Mouse (Mus musculus) myocyte (in vitro differentiated cells): ENCODE measurements around the gene Rps10. TPM values are rescaled to one million over a fixed set of nuclear protein-coding genes. Genes with fewer than 3 reads are reported as not detected.

ENCODE experiments used
- H3K27me3 ChIP-seq: one replicate; pipeline ENCODE4 v1.6.1; 2011; ENCODE audit not compliant: control insufficient read depth, insufficient read depth, insufficient read length
- H3K36me3 ChIP-seq: one replicate; pipeline ENCODE4 v1.6.1; 2011; ENCODE audit not compliant: control insufficient read depth, insufficient read depth
- H3K4me2 ChIP-seq: one replicate; pipeline ENCODE4 v1.6.1; 2011; ENCODE audit warnings: low read depth, control low read depth
- H3K4me3 ChIP-seq: one replicate; pipeline ENCODE4 v1.5.1; 2011; ENCODE audit warnings: mild to moderate bottlenecking, control low read depth, moderate library complexity
- H3K79me2 ChIP-seq: one replicate; pipeline ENCODE4 v1.6.1; 2011; ENCODE audit not compliant: control insufficient read depth, insufficient read depth
- H3ac ChIP-seq: one replicate; pipeline ENCODE4 v1.6.1; 2011; ENCODE audit not compliant: control insufficient read depth, insufficient read length
- CEBPB ChIP-seq: IDR thresholded peaks from 2 replicates; pipeline ENCODE4 v1.6.1; 2011; ENCODE audit warnings: mild to moderate bottlenecking, moderate library complexity; ENCODE audit not compliant: poor library complexity, insufficient read depth, severe bottlenecking
- E2F4 ChIP-seq: IDR thresholded peaks from one replicate; pipeline ENCODE4 v1.6.1; 2011; ENCODE audit warnings: mild to moderate bottlenecking, control low read depth, moderate library complexity; ENCODE audit not compliant: insufficient read depth
- MAX ChIP-seq: IDR thresholded peaks from one replicate; pipeline ENCODE4 v1.6.1; 2011; ENCODE audit warnings: low read depth, mild to moderate bottlenecking, control low read depth
- MYOD1 ChIP-seq, 3 experiments: IDR thresholded peaks; one replicate each; pipeline ENCODE4 v1.6.1; 2011; ENCODE audit warnings: control low read depth in 2 of 3, low read depth in 2 of 3, mild to moderate bottlenecking in 2 of 3, moderate library complexity in 1 of 3; ENCODE audit not compliant: insufficient read length in 2 of 3, control insufficient read depth in 1 of 3
- MYOG ChIP-seq, 3 experiments: IDR thresholded peaks; one replicate each; pipeline ENCODE4 v1.6.1; 2011; ENCODE audit warnings: control low read depth in 2 of 3, low read depth in 2 of 3, mild to moderate bottlenecking in 2 of 3; ENCODE audit not compliant: insufficient read length in 2 of 3, control insufficient read depth in 1 of 3, insufficient read depth in 1 of 3
- POLR2A ChIP-seq: IDR thresholded peaks from one replicate; pipeline ENCODE4 v1.6.1; 2011; ENCODE audit warnings: low read depth, mild to moderate bottlenecking, control low read depth, moderate library complexity; ENCODE audit not compliant: insufficient read length
- POLR2AphosphoS2 ChIP-seq: IDR thresholded peaks from one replicate; pipeline ENCODE4 v1.6.1; 2011; ENCODE audit warnings: low read depth, control low read depth; ENCODE audit not compliant: insufficient read length
- REST ChIP-seq: IDR thresholded peaks from one replicate; pipeline ENCODE4 v1.6.1; 2011; ENCODE audit warnings: mild to moderate bottlenecking, control low read depth, moderate library complexity; ENCODE audit not compliant: insufficient read depth, insufficient read length
- SRF ChIP-seq: IDR thresholded peaks from one replicate; pipeline ENCODE4 v1.6.1; 2011; ENCODE audit warnings: low read depth; ENCODE audit not compliant: control insufficient read depth, insufficient read length
- TCF12 ChIP-seq: IDR thresholded peaks from one replicate; pipeline ENCODE4 v1.6.1; 2011; ENCODE audit warnings: mild to moderate bottlenecking, control low read depth; ENCODE audit not compliant: poor library complexity, insufficient read depth, severe bottlenecking
- TCF3 ChIP-seq: IDR thresholded peaks from one replicate; pipeline ENCODE4 v1.6.1; 2011; ENCODE audit warnings: low read depth, control low read depth; ENCODE audit not compliant: insufficient read length
- USF1 ChIP-seq: IDR thresholded peaks from one replicate; pipeline ENCODE4 v1.6.1; 2011; ENCODE audit warnings: low read depth, mild to moderate bottlenecking, control low read depth, moderate library complexity
- polyA plus RNA-seq: library from polyadenylated mRNA; unstranded; fragments of >200 nt; fragmentation: generic; extraction: Trizol; gene quantifications from one replicate; pipeline ENCODE4 v1.2.1, GENCODE M21; 2012; ENCODE audit warnings: missing spikeins

Gene Rps10
- polyA plus RNA-seq, 1 experiment, result 3,606 TPM

- Histone ChIP-seq H3K4me2 (peak overlapping the region; percentile 96), H3ac (peak overlapping the region; percentile 87), H3K27me3 (no peaks in the 10 kb centered on the region), H3K36me3 (peaks cover 3% of the 10 kb centered on the region), H3K79me2 (peaks cover 57% of the 10 kb centered on the region), H3K4me3 (peak overlapping the region; percentile 71)
- TF ChIP-seq CEBPB (no peak), POLR2A (peak; percentile 20)
Observed at GRCm38 (mm10) chr17:27621705-27622531, 14.6 kb downstream of the Rps10 start.

GRCm38 (mm10) chr17:27621161-27621560, 15.3 kb downstream of the Rps10 start:
- H3ac ChIP-seq, result no peak overlapping the region
- peaks cover 65% of the 10 kb centered on the region for H3K79me2 ChIP-seq
- no peak for TF ChIP-seq POLR2A
- no peak for TF ChIP-seq MYOD1 (IDR thresholded peaks at IDR 0.05; ENCODE audit: control insufficient read depth in 1 of 3, insufficient read length in 2 of 3, low read depth in 2 of 3)
- TF ChIP-seq TCF12, result no peak
- TF ChIP-seq SRF, result no peak
- TF ChIP-seq MAX, result no peak
- TF ChIP-seq POLR2AphosphoS2, result no peak
- TF ChIP-seq USF1, result no peak
- TF ChIP-seq CEBPB, result no peak
- no peak for TF ChIP-seq REST
- TF ChIP-seq MYOG (IDR thresholded peaks at IDR 0.05; ENCODE audit: control insufficient read depth in 1 of 3, insufficient read depth in 1 of 3, insufficient read length in 2 of 3, low read depth in 2 of 3), result no peak
- TF ChIP-seq E2F4, result no peak
- no peak for TF ChIP-seq TCF3
- H3K36me3 ChIP-seq, result peaks cover 3% of the 10 kb centered on the region
- H3K4me2 ChIP-seq, result peak overlapping the region; percentile 96
- H3K4me3 ChIP-seq, result peak overlapping the region; percentile 71
- no peaks in the 10 kb centered on the region for H3K27me3 ChIP-seq

- Histone ChIP-seq H3K79me2 (peaks cover 100% of the 10 kb centered on the region), H3K36me3 (peaks cover 3% of the 10 kb centered on the region), H3K4me2 (no peak overlapping the region), H3K27me3 (no peaks in the 10 kb centered on the region), H3K4me3 (no peak overlapping the region), H3ac (no peak overlapping the region)
- TF ChIP-seq POLR2AphosphoS2 (no peak), TCF12 (no peak), REST (no peak), SRF (no peak), POLR2A (no peak), CEBPB (no peak), USF1 (no peak), E2F4 (no peak)
Observed at GRCm38 (mm10) chr17:27615388-27615787, 21.1 kb downstream of the Rps10 start.

- Histone ChIP-seq H3K4me3 (no peak overlapping the region), H3K36me3 (peaks cover 3% of the 10 kb centered on the region), H3K79me2 (peaks cover 100% of the 10 kb centered on the region), H3ac (no peak overlapping the region), H3K27me3 (no peaks in the 10 kb centered on the region), H3K4me2 (no peak overlapping the region)
- TF ChIP-seq SRF, result no peak
- TF ChIP-seq CEBPB, result no peak
- TF ChIP-seq USF1, result no peak
- TF ChIP-seq POLR2AphosphoS2, result no peak
- no peak for TF ChIP-seq REST
- no peak for TF ChIP-seq TCF3
- TF ChIP-seq MAX, result no peak
- no peak for TF ChIP-seq TCF12
- TF ChIP-seq MYOG (IDR thresholded peaks at IDR 0.05; ENCODE audit: control insufficient read depth in 1 of 3, insufficient read depth in 1 of 3, insufficient read length in 2 of 3, low read depth in 2 of 3), result no peak
- no peak for TF ChIP-seq POLR2A
- no peak for TF ChIP-seq E2F4
Observed at GRCm38 (mm10) chr17:27613016-27613415, 23.5 kb downstream of the Rps10 start.

GRCm38 (mm10) chr17:27611994-27612393, 24.5 kb downstream of the Rps10 start:
- TF ChIP-seq USF1, result no peak
- no peak for TF ChIP-seq TCF3
- no peak for TF ChIP-seq MAX
- TF ChIP-seq MYOG (IDR thresholded peaks at IDR 0.05; ENCODE audit: control insufficient read depth in 1 of 3, insufficient read depth in 1 of 3, insufficient read length in 2 of 3, low read depth in 2 of 3), result no peak
- TF ChIP-seq POLR2AphosphoS2, result no peak
- TF ChIP-seq REST, result no peak
- no peak for TF ChIP-seq MYOD1 (IDR thresholded peaks at IDR 0.05; ENCODE audit: control insufficient read depth in 1 of 3, insufficient read length in 2 of 3, low read depth in 2 of 3)
- no peak for TF ChIP-seq POLR2A
- no peak for TF ChIP-seq TCF12
- no peak for TF ChIP-seq CEBPB
- TF ChIP-seq SRF, result no peak
- TF ChIP-seq E2F4, result no peak
- Histone ChIP-seq H3K4me3 (no peak overlapping the region), H3K27me3 (no peaks in the 10 kb centered on the region), H3ac (no peak overlapping the region), H3K4me2 (no peak overlapping the region), H3K36me3 (no peaks in the 10 kb centered on the region), H3K79me2 (peaks cover 100% of the 10 kb centered on the region)
